Mouse (Mus musculus) spleen, adult 2 months (tissue): ENCODE results near the gene Auts2. TPM values are rescaled to one million over a fixed set of nuclear protein-coding genes. Genes with fewer than 3 reads are reported as not detected.

ENCODE experiments used
- DNase-seq, 2 experiments: peaks; one replicate each; pipeline versions ENCODE4 v3.0.0 to v3.0.0-alpha.2; 2012 to 2021; ENCODE audit warnings: low spot score in 2 of 2, low read depth in 1 of 2
- H3K27ac ChIP-seq: fragments of 200-500 bp; 2 replicates; pipeline ENCODE4 v1.5.1; 2012; ENCODE audit warnings: low read length, inconsistent platforms; ENCODE audit not compliant: insufficient read depth
- H3K27me3 ChIP-seq: fragments of 200-500 bp; 2 replicates; pipeline ENCODE4 v1.6.1; 2012; ENCODE audit warnings: mild to moderate bottlenecking, moderate library complexity, low read length, inconsistent platforms; ENCODE audit not compliant: control insufficient read depth, insufficient read depth
- H3K36me3 ChIP-seq: fragments of 200-500 bp; 2 replicates; pipeline ENCODE4 v1.6.1; 2012; ENCODE audit warnings: mild to moderate bottlenecking, low read length, inconsistent platforms; ENCODE audit not compliant: control insufficient read depth, insufficient read depth
- H3K4me1 ChIP-seq: fragments of 200-500 bp; 2 replicates; pipeline ENCODE4 v1.6.1; 2011; ENCODE audit warnings: inconsistent platforms; ENCODE audit not compliant: control insufficient read depth, insufficient read depth, insufficient read length
- H3K4me3 ChIP-seq: fragments of 200-500 bp; 2 replicates; pipeline ENCODE4 v1.5.1; 2011; ENCODE audit warnings: mild to moderate bottlenecking, inconsistent platforms; ENCODE audit not compliant: insufficient read depth, insufficient read length; ENCODE audit errors: extremely low read depth
- CTCF ChIP-seq: fragments of 200-500 bp; IDR thresholded peaks from 2 replicates; pipeline ENCODE4 v1.5.1; 2011; ENCODE audit warnings: mild to moderate bottlenecking, inconsistent platforms; ENCODE audit not compliant: insufficient read depth, insufficient read length, insufficient replicate concordance; ENCODE audit errors: extremely low read depth
- POLR2A ChIP-seq: fragments of 200-500 bp; IDR thresholded peaks from 2 replicates; pipeline ENCODE4 v1.6.1; 2011; ENCODE audit warnings: low read depth, low read length, inconsistent platforms
- WGBS: fragments of 180-500 bp; shearing (Covaris S2); methylation state at CpG from one replicate; pipeline ENCODE4 v1.1.7; 2018; 5-methylcytosine and 5-hydroxymethylcytosine counted together
- polyA plus RNA-seq: library from polyadenylated mRNA; depleted of rRNA; stranded (reverse); fragments of >200 nt; gene quantifications from 2 replicates; pipeline ENCODE4 v1.2.3, GENCODE M21; 2012

Auts2 gene
- polyA plus RNA-seq, 1 experiment = 1.3 TPM

DNA sequence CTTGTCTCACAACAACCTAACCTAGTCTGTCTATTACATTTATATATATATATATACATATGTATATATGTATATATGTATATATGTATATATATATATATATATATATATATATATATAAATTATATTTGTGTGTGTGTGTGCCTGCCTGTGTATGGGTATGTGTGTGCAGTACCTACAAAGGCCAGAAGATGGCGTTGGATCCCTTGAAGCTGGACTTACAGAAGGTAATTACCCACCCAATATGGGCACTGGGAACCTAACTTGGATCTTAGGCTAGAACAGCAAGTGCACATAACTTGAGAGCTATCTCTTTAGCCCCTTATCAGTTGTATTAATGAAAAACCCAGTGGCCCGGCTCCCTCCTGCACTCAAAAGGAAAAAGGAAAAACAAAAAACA, 1083.6 kb downstream of the Auts2 start:
- H3K4me3 ChIP-seq = no peak overlapping the region
- WGBS = 80% methylated on average over 2 of the region's 2 CpGs
- no peaks in the 10 kb centered on the region for H3K4me1 ChIP-seq

DNA sequence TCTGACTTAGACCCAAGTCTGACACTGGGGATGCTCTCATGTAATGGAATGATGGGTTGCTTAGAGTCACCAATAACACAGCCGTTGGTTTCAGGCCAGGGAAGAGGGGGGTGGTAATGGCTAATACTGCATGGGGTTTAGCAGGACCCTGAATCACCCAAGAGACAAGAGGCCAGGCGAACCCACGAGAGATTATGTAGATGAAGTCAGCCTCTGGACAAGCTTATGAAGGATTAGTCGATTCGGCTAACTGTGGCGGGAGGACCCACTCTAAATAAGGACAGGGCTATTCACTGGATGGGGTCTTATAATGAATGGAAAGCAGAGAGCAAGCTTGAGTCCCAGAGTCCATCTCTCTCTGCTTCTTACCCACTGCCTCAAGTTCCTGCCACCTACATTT, 1084.4 kb downstream of the Auts2 start:
- Histone ChIP-seq H3K4me1 (no peaks in the 10 kb centered on the region), H3K27me3 (no peaks in the 10 kb centered on the region), H3K36me3 (no peaks in the 10 kb centered on the region), H3K27ac (no peak overlapping the region), H3K4me3 (no peak overlapping the region)
- no peak for DNase-seq
- 94% methylated on average over 6 of the region's 6 CpGs for WGBS
- no peak for TF ChIP-seq POLR2A
- no peak for TF ChIP-seq CTCF

More for the DNA sequence above, 1083.6 kb downstream of the Auts2 start:
- no peak for DNase-seq
- Histone ChIP-seq H3K27me3 (no peaks in the 10 kb centered on the region), H3K27ac (no peak overlapping the region), H3K36me3 (no peaks in the 10 kb centered on the region)
- TF ChIP-seq POLR2A = no peak
- TF ChIP-seq CTCF = no peak

DNA sequence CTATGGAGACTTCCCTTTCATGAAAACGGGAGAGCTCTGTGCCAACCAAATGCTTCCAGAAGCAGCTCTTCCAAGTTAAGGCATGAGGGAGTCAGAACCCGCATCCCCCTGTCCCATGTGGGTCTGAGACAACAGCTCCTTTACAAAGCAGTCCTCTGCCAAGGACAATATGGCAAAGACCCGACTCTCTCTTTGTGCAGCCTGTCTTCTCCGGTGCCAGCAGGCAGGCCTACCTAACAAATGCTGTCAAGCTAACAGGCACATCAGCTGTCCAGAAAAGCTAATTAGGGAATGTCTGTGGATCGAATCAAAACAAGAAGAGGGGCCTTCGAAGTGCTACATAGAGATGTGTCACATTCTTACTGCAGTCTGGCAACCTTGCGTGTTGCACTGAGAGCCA, 1085.1 kb downstream of the Auts2 start:
- H3K36me3 ChIP-seq = no peaks in the 10 kb centered on the region
- H3K4me3 ChIP-seq = no peak overlapping the region
- TF ChIP-seq POLR2A (no peak), CTCF (no peak)
- H3K27me3 ChIP-seq = no peaks in the 10 kb centered on the region
- DNase-seq = no peak
- no peaks in the 10 kb centered on the region for H3K4me1 ChIP-seq
- WGBS = 84% methylated on average over 7 of the region's 7 CpGs
- no peak overlapping the region for H3K27ac ChIP-seq

DNA sequence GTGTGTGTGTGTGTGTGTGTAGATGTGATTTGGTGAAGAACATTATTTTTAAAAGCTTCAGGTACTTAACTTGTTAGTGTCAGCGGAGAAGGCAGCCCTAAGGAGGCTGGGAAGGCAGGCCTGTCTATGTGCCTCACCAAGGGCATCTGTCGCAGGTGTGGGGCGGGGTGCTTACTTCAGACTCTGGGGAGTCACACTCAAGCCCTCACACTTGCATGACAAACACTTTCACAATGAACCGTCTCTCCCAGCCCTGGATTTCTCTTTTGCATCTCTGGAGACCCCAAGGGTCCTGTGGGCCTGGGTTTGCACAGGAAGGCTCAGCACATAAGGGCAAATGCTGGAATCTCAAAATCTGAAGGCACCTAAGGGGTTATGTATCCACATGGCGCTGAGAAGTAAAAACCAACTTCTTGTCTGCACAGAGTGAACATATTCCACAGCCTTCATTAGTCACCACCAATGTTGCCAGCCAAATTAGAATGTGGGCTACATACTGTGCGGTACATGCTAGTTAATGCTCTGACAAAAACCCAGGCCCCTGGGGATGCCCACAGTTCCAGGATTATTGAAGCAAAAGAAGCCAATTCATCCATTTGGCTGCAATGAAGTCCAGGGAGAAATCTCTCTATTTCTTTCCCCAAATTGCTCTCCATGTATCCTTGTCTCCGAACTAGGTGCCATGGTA, 1093.8 kb downstream of the Auts2 start:
- WGBS = 89% methylated on average over 7 of the region's 7 CpGs

DNA sequence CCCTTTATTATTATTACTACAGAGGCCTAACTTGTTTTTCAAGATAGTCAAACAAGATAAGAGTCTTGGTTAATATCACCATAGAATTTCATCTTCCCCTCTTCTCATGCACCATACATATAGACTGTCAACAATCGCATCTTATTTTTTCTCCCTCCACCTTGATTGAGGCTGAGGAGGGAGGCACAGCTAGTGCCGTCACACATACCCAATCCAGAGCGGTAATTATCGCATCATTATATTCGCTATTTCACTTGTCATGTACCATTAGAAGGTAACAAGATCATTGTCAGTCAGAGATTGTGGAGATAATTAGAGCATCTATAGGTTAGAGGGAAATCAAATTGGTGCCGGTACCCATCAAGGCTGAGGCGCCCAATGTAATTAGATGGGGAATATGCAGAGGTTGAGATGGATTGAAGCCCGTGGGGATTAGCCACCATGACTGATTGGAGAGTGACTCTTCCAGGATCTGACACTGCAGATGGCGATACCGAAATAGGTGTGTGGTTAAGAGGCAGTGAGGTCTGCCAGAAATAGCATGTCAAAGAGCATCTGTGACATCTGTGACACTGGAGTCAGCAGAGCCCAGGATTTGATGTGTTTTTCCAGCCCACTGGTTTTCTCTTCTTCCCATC, 1107.8 kb downstream of the Auts2 start:
- no peak overlapping the region for H3K4me3 ChIP-seq

More for the DNA sequence above, 1093.8 kb downstream of the Auts2 start:
- H3K4me3 ChIP-seq = no peak overlapping the region
- no peaks in the 10 kb centered on the region for H3K27me3 ChIP-seq
- DNase-seq = no peak
- no peak for TF ChIP-seq CTCF
- TF ChIP-seq POLR2A = no peak
- no peaks in the 10 kb centered on the region for H3K36me3 ChIP-seq
- H3K4me1 ChIP-seq = no peaks in the 10 kb centered on the region
- H3K27ac ChIP-seq = no peak overlapping the region

DNA sequence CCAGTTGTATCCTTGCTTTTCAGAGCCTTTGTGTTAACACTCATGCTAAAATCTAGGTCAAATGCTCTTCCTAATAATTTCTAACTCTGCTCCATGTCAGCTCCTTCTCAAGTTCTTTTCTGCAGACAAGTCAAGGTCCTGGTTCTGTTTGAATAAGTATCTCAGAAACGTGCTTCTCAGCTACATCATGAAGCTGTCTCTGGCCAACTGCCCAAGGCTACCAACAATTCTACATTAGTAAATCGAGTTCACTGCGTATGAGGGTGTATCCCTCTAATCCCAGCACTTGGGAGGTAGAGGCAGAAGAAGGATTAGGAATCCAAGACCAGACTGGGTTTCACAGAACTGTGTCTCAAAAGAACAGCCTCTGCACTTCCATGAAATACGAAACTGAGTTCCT, 1109.9 kb downstream of the Auts2 start:
- TF ChIP-seq POLR2A (no peak), CTCF (no peak)
- H3K4me1 ChIP-seq = no peaks in the 10 kb centered on the region
- H3K27me3 ChIP-seq = no peaks in the 10 kb centered on the region

More for the DNA sequence above, 1107.8 kb downstream of the Auts2 start:
- no peak for DNase-seq
- Histone ChIP-seq H3K4me1 (no peaks in the 10 kb centered on the region), H3K36me3 (no peaks in the 10 kb centered on the region), H3K27me3 (no peaks in the 10 kb centered on the region), H3K27ac (no peak overlapping the region)
- TF ChIP-seq CTCF (no peak), POLR2A (no peak)
- 88% methylated on average over 10 of the region's 10 CpGs for WGBS

DNA sequence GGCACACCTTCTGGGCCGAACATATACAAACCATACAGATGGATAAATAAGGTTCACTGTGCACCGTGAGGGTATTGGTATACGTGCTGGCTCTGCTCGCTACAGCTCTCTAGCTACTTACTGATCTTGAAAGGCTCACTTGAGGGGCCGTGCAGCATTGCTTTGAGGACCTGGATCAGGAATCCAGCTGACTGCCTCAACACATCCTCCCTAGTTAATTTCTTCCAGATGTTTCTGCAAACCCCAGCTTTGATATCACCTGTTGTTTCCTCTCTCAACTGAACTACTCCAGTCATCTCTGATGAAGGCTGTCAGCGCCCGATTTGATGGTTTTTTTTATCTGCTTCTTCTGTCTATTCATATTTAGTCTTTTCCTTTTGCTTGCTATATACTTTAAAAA, 1111.2 kb downstream of the Auts2 start:
- TF ChIP-seq CTCF (no peak), POLR2A (no peak)
- Histone ChIP-seq H3K27ac (no peak overlapping the region), H3K4me3 (no peak overlapping the region), H3K4me1 (no peaks in the 10 kb centered on the region), H3K36me3 (no peaks in the 10 kb centered on the region), H3K27me3 (no peaks in the 10 kb centered on the region)
- no peak for DNase-seq
- 90% methylated on average over 7 of the region's 7 CpGs for WGBS

More for the DNA sequence above, 1109.9 kb downstream of the Auts2 start:
- Histone ChIP-seq H3K27ac (no peak overlapping the region), H3K36me3 (no peaks in the 10 kb centered on the region), H3K4me3 (no peak overlapping the region)
- WGBS = 80% methylated on average over 4 of the region's 4 CpGs
- DNase-seq = no peak
